Mouse (Mus musculus) myocyte (in vitro differentiated cells): ENCODE measurements around the gene Lix1. TPM values are rescaled to one million over a fixed set of nuclear protein-coding genes. Genes with fewer than 3 reads are reported as not detected.

Experiments
- H3K27me3 ChIP-seq: one replicate; pipeline ENCODE4 v1.6.1; 2011; ENCODE audit not compliant: control insufficient read depth, insufficient read depth, insufficient read length
- H3K36me3 ChIP-seq: one replicate; pipeline ENCODE4 v1.6.1; 2011; ENCODE audit not compliant: control insufficient read depth, insufficient read depth
- H3K4me2 ChIP-seq: one replicate; pipeline ENCODE4 v1.6.1; 2011; ENCODE audit warnings: low read depth, control low read depth
- H3K4me3 ChIP-seq: one replicate; pipeline ENCODE4 v1.5.1; 2011; ENCODE audit warnings: mild to moderate bottlenecking, control low read depth, moderate library complexity
- H3K79me2 ChIP-seq: one replicate; pipeline ENCODE4 v1.6.1; 2011; ENCODE audit not compliant: control insufficient read depth, insufficient read depth
- H3ac ChIP-seq: one replicate; pipeline ENCODE4 v1.6.1; 2011; ENCODE audit not compliant: control insufficient read depth, insufficient read length
- CEBPB ChIP-seq: IDR thresholded peaks from 2 replicates; pipeline ENCODE4 v1.6.1; 2011; ENCODE audit warnings: mild to moderate bottlenecking, moderate library complexity; ENCODE audit not compliant: poor library complexity, insufficient read depth, severe bottlenecking
- E2F4 ChIP-seq: IDR thresholded peaks from one replicate; pipeline ENCODE4 v1.6.1; 2011; ENCODE audit warnings: mild to moderate bottlenecking, control low read depth, moderate library complexity; ENCODE audit not compliant: insufficient read depth
- MAX ChIP-seq: IDR thresholded peaks from one replicate; pipeline ENCODE4 v1.6.1; 2011; ENCODE audit warnings: low read depth, mild to moderate bottlenecking, control low read depth
- MYOD1 ChIP-seq, 3 experiments: IDR thresholded peaks; one replicate each; pipeline ENCODE4 v1.6.1; 2011; ENCODE audit warnings: control low read depth in 2 of 3, low read depth in 2 of 3, mild to moderate bottlenecking in 2 of 3, moderate library complexity in 1 of 3; ENCODE audit not compliant: insufficient read length in 2 of 3, control insufficient read depth in 1 of 3
- MYOG ChIP-seq, 3 experiments: IDR thresholded peaks; one replicate each; pipeline ENCODE4 v1.6.1; 2011; ENCODE audit warnings: control low read depth in 2 of 3, low read depth in 2 of 3, mild to moderate bottlenecking in 2 of 3; ENCODE audit not compliant: insufficient read length in 2 of 3, control insufficient read depth in 1 of 3, insufficient read depth in 1 of 3
- POLR2A ChIP-seq: IDR thresholded peaks from one replicate; pipeline ENCODE4 v1.6.1; 2011; ENCODE audit warnings: low read depth, mild to moderate bottlenecking, control low read depth, moderate library complexity; ENCODE audit not compliant: insufficient read length
- POLR2AphosphoS2 ChIP-seq: IDR thresholded peaks from one replicate; pipeline ENCODE4 v1.6.1; 2011; ENCODE audit warnings: low read depth, control low read depth; ENCODE audit not compliant: insufficient read length
- REST ChIP-seq: IDR thresholded peaks from one replicate; pipeline ENCODE4 v1.6.1; 2011; ENCODE audit warnings: mild to moderate bottlenecking, control low read depth, moderate library complexity; ENCODE audit not compliant: insufficient read depth, insufficient read length
- SRF ChIP-seq: IDR thresholded peaks from one replicate; pipeline ENCODE4 v1.6.1; 2011; ENCODE audit warnings: low read depth; ENCODE audit not compliant: control insufficient read depth, insufficient read length
- TCF12 ChIP-seq: IDR thresholded peaks from one replicate; pipeline ENCODE4 v1.6.1; 2011; ENCODE audit warnings: mild to moderate bottlenecking, control low read depth; ENCODE audit not compliant: poor library complexity, insufficient read depth, severe bottlenecking
- TCF3 ChIP-seq: IDR thresholded peaks from one replicate; pipeline ENCODE4 v1.6.1; 2011; ENCODE audit warnings: low read depth, control low read depth; ENCODE audit not compliant: insufficient read length
- USF1 ChIP-seq: IDR thresholded peaks from one replicate; pipeline ENCODE4 v1.6.1; 2011; ENCODE audit warnings: low read depth, mild to moderate bottlenecking, control low read depth, moderate library complexity
- polyA plus RNA-seq: library from polyadenylated mRNA; unstranded; fragments of >200 nt; fragmentation: generic; extraction: Trizol; gene quantifications from one replicate; pipeline ENCODE4 v1.2.1, GENCODE M21; 2012; ENCODE audit warnings: missing spikeins

The Lix1 gene
- polyA plus RNA-seq, 1 experiment = 2.3 TPM

- peak overlapping the region; percentile 44 for H3K4me2 ChIP-seq
- TF ChIP-seq POLR2AphosphoS2 (no peak), CEBPB (no peak), TCF3 (no peak), MYOG (IDR thresholded peaks at IDR 0.05; ENCODE audit: control insufficient read depth in 1 of 3, insufficient read depth in 1 of 3, insufficient read length in 2 of 3, low read depth in 2 of 3) (no peak), MYOD1 (IDR thresholded peaks at IDR 0.05; ENCODE audit: control insufficient read depth in 1 of 3, insufficient read length in 2 of 3, low read depth in 2 of 3) (no peak), MAX (no peak), REST (no peak), USF1 (no peak)
- no peaks in the 10 kb centered on the region for H3K79me2 ChIP-seq
- H3K27me3 ChIP-seq = no peaks in the 10 kb centered on the region
- H3K36me3 ChIP-seq = no peaks in the 10 kb centered on the region
- no peak overlapping the region for H3K4me3 ChIP-seq
- H3ac ChIP-seq = no peak overlapping the region
Observed at GRCm38 (mm10) chr17:17404811-17405544, 2.5 kb downstream of the Lix1 start.

DNA sequence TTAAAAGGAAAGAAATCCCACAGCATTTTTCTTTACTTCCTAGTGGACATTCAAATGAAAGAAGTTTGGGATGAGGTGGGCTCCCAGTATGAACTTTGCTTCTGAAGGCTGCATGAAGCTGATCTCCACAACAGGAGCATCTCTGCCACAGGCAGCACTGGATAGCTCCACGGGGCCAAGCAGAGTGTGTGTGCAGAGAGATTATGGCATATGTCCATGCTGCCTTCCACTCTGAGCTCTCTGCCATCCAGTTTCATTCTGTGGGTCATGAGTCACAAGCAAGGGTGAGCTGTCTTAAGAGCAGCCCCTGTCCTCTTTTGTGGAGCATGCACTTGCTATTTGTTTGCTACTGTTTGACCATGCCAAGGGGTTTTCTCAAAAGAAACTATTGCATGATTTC is 3.1 kb downstream of the Lix1 start:
- Histone ChIP-seq H3K79me2 (no peaks in the 10 kb centered on the region), H3K36me3 (no peaks in the 10 kb centered on the region), H3K27me3 (no peaks in the 10 kb centered on the region), H3ac (no peak overlapping the region), H3K4me3 (no peak overlapping the region), H3K4me2 (peak overlapping the region; percentile 25)
- TF ChIP-seq MYOD1 (IDR thresholded peaks at IDR 0.05; ENCODE audit: control insufficient read depth in 1 of 3, insufficient read length in 2 of 3, low read depth in 2 of 3) = peak in 1 of 3 experiments; percentile 31
- TF ChIP-seq REST = peak; percentile 75
- TF ChIP-seq MAX = no peak
- TF ChIP-seq CEBPB = no peak
- peak in 1 of 3 experiments; percentile 21 for TF ChIP-seq MYOG (IDR thresholded peaks at IDR 0.05; ENCODE audit: control insufficient read depth in 1 of 3, insufficient read depth in 1 of 3, insufficient read length in 2 of 3, low read depth in 2 of 3)
- no peak for TF ChIP-seq SRF
- no peak for TF ChIP-seq USF1

- H3K27me3 ChIP-seq = no peaks in the 10 kb centered on the region
- H3K4me3 ChIP-seq = no peak overlapping the region
- no peaks in the 10 kb centered on the region for H3K79me2 ChIP-seq
- peak overlapping the region; percentile 56 for H3K4me2 ChIP-seq
- no peaks in the 10 kb centered on the region for H3K36me3 ChIP-seq
- TF ChIP-seq MAX (no peak), MYOG (IDR thresholded peaks at IDR 0.05; ENCODE audit: control insufficient read depth in 1 of 3, insufficient read depth in 1 of 3, insufficient read length in 2 of 3, low read depth in 2 of 3) (no peak), MYOD1 (IDR thresholded peaks at IDR 0.05; ENCODE audit: control insufficient read depth in 1 of 3, insufficient read length in 2 of 3, low read depth in 2 of 3) (peak; percentile 48 to 96 (median 93))
- H3ac ChIP-seq = no peak overlapping the region
Observed at GRCm38 (mm10) chr17:17408137-17408536, 5.7 kb downstream of the Lix1 start.

GRCm38 (mm10) chr17:17408720-17409478 is 6.4 kb downstream of the Lix1 start:
- TF ChIP-seq MYOD1 (IDR thresholded peaks at IDR 0.05; ENCODE audit: control insufficient read depth in 1 of 3, insufficient read length in 2 of 3, low read depth in 2 of 3) (peak in 1 of 3 experiments; percentile 23), E2F4 (no peak)
- no peaks in the 10 kb centered on the region for H3K27me3 ChIP-seq
- no peak overlapping the region for H3K4me3 ChIP-seq
- H3K4me2 ChIP-seq = peak overlapping the region; percentile 56
- no peak overlapping the region for H3ac ChIP-seq
- H3K79me2 ChIP-seq = no peaks in the 10 kb centered on the region
- H3K36me3 ChIP-seq = no peaks in the 10 kb centered on the region

GRCm38 (mm10) chr17:17409601-17410000 is 7.1 kb downstream of the Lix1 start:
- H3K27me3 ChIP-seq = no peaks in the 10 kb centered on the region
- H3ac ChIP-seq = no peak overlapping the region
- H3K4me2 ChIP-seq = no peak overlapping the region
- no peak for TF ChIP-seq POLR2AphosphoS2
- H3K36me3 ChIP-seq = no peaks in the 10 kb centered on the region
- no peak overlapping the region for H3K4me3 ChIP-seq
- H3K79me2 ChIP-seq = no peaks in the 10 kb centered on the region

- H3ac ChIP-seq = no peak overlapping the region
- no peaks in the 10 kb centered on the region for H3K79me2 ChIP-seq
- H3K27me3 ChIP-seq = no peaks in the 10 kb centered on the region
- TF ChIP-seq TCF3 (no peak), POLR2A (no peak), CEBPB (no peak), SRF (no peak), E2F4 (no peak), MYOG (IDR thresholded peaks at IDR 0.05; ENCODE audit: control insufficient read depth in 1 of 3, insufficient read depth in 1 of 3, insufficient read length in 2 of 3, low read depth in 2 of 3) (no peak), MAX (no peak), USF1 (no peak), POLR2AphosphoS2 (no peak), TCF12 (no peak), MYOD1 (IDR thresholded peaks at IDR 0.05; ENCODE audit: control insufficient read depth in 1 of 3, insufficient read length in 2 of 3, low read depth in 2 of 3) (no peak), REST (no peak)
- no peak overlapping the region for H3K4me3 ChIP-seq
- H3K36me3 ChIP-seq = no peaks in the 10 kb centered on the region
- no peak overlapping the region for H3K4me2 ChIP-seq
Observed at GRCm38 (mm10) chr17:17411443-17411842, 9.0 kb downstream of the Lix1 start.
